Mouse (Mus musculus) lung, postnatal 36 days (tissue): ENCODE data around the gene Nadk.
"Not testable (repeated sequence)": the region's sequence is repeated elsewhere in the genome, so short reads cannot be mapped to it uniquely, and the experiment has no call there.

Source experiments
- DNase-seq: peaks from one replicate; pipeline ENCODE4 v3.0.0; 2022; ENCODE audit warnings: mixed read lengths

The Nadk gene

GRCm38 (mm10) chr4:155570315-155570714 lies 8.1 kb downstream of the Nadk start:
- not testable (repeated sequence) for DNase-seq

- peak; percentile 56 for DNase-seq
Measured at GRCm38 (mm10) chr4:155571442-155571841, 9.3 kb downstream of the Nadk start.

DNA sequence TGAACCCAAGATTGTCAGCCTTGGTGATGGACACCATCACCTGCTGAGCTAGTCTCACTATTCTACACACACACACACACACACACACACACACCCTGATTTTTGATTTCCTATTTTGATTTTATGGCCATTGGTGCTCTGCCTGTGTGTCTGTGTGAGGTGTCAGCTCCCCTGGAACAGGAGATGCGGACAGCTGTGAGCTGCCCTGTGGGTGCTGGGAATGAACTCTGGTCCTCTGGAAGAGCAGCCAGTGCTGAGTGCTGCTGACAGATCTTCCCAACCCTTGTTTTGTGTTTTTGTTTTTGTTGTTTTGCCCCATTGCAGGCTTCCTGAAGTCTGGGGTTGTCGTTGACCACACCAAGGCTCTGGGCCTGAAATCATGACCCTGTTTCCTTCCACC lies 11.0 kb downstream of the Nadk start:
- DNase-seq: no peak

DNA sequence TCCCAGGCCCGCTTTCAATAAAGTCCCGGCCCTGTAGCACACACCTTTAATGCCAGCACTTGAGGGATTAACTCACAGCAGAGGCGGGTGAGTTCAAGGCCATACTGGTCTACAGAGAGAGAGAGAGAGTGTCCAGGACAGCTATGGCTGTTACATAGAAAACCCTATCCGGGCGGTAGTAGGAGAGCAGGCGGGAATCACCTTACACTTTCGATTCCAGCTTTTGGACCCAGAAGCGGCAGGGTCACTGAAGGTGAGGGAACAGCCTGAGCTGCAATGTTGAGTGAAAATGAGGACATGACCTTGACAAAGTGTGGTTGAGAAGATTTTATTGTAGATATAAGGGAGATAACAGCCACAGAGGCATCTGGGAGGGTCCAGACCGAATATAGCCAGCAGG lies 11.7 kb downstream of the Nadk start:
- no peak for DNase-seq

- DNase-seq: peak; percentile 27
Measured at GRCm38 (mm10) chr4:155574931-155575330, 12.8 kb downstream of the Nadk start.

DNA sequence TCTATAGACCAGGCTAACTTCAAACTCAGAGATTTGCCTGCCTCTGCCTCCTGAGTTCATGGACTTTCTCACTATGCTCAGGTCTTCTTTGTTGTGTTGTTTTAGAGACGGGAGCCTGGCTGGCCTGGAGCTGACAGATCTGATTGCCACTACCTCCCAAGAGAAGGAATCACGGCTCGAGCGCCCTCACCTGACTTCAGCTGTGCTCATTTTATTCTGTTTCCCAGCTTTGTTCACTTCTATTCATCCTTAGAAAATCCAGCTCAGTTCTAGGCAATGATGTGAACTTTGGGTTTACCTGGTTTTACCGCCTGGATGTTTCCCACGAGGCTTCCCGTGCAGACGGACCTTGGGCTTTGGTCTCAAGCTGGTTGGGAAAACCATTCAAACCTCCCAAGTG lies 13.3 kb downstream of the Nadk start:
- no peak for DNase-seq

DNA sequence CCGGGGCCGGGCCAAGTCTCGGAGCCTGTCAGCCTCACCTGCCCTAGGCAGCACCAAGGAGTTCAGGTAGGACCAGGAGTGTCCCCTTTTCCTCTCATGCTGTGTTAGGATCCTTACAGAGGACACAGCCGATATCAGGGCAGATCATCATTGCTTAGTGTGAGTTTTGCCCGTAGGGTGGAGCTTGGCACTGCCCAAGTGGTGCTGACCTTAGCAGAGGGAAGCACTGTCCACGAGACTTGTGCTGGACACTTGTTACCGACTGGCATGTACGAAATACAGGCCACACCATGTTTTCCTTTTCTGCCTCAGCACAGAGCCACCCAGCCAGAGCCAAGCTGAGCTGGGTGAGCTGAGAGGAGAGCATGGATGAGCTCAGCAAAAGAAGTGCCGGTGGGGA lies 15.0 kb downstream of the Nadk start:
- DNase-seq: no peak

- DNase-seq: no peak
Measured at GRCm38 (mm10) chr4:155577741-155578140, 15.6 kb downstream of the Nadk start.

DNA sequence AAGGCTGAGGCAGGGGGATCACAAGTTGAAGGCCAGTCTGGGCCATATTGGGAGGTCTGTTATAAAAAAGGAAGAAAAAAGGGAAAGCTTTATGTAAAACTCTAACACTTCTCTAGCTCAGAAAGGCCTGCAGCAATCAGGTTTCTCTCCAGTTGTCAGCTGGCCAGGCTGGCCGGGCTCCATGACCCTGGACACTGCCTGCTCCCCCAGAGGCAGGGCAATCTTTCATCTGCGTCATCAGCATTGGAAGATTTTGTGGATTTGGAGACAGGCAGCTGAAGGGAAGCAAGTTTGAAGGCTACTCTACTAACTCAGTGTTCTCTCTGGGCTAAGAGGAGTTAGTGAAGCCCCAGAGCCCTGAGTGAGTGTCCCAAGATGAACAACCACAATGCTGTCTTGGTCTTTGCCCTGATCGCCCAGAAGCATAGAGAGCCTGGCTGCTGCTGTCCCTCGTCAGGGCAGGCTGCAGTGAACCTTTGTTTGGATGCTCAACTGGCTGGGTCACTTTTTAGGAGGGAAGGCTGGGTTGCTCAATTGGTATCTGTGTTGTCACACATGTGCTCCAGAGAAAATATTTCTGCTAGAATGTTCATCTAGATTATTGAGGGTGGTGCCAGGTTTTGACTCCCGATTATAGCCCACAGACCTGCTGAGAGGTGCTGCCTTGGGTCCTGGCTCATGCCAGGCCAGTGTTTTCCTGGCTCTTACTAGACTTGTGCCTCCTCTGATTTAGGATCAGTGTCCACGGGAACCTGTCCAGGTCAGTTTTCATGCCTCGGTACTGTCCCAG lies 16.4 kb downstream of the Nadk start:
- peak; percentile 62 for DNase-seq

GRCm38 (mm10) chr4:155580420-155580819 lies 18.2 kb downstream of the Nadk start:
- peak; percentile 73 for DNase-seq

DNA sequence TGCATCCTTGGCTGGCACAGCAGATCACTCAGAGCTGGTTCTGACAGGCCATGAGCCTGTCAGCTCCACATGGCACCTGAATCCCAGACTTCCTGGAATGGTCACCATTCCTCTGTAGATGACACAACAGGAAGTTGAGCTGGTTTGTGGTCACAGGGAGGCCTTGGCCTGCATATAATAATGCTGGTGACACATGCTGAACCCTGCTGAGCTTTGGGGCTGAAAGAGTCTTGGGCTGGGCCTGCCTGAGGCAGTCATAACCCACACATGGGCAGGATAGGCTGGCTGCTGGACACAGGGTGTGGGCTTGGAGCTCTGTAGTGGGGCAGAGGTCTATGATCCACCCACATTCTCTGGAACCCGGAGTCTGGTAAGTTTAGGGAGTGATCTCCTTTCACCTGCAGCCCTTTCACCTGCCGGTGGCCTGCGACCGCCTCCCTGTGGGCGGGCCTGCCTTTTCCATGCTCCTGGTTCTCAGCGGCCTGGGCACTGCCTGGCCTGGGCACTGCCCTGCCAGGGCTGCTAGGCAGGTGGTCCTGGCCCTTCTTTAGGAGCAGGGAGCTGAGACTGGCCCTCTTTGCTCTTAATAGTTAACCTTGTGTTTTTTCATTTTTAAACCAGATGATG lies 20.2 kb downstream of the Nadk start:
- peak; percentile 32 for DNase-seq

GRCm38 (mm10) chr4:155589356-155589755 lies 27.2 kb downstream of the Nadk start:
- no peak for DNase-seq

DNA sequence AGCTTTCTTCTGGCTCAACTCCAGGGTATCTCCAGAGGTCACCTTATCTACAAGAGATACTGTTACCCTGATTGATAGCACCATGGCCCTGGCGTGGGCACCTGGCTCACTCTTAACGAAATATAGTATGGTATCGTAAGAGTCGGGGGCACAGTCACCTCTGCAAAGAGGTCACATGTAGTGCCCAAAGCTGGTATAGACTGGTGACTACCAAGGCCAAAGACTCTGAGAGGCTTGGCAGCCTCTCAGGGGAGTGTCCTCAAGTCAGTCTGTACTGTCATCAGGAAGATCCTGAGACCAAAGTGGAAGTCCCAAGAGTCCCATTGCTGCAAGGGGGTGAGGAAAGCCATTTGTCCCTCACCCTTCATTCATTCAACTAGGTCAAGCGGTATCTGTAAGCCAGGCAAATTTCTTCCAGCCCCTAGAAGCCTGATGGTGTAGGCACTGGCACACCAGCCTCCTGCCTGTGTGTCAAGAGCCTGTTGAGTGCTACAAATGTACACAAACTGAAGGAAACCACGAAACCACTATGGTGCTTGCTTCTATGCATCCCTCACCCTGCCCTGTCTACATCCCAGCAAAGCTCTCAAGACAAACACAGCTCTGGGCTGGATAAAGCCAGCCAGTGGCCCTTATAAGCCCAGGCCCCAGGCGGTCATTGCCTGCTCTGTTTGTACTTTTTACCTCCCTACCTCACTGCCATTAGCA lies 29.0 kb downstream of the Nadk start:
- peak; percentile 44 for DNase-seq

DNA sequence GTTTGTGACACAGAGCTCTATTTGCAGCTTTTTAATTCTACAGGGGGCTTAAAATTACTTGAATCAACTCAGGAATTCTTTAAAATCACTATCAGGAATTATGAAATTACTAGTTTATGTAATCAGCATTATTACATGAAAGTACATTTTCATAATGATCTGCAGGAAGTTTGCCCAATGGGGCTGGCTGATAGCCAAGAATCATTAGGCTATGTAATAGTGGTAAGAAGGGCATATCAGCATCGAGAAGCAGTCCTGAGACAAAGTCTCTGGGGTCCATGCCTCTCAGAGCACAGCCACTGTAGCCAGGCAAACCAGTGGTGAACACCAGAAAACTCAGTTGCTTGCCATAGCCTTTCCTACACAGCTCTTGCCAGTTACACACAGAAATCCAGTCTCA lies 31.6 kb downstream of the Nadk start:
- DNase-seq: peak; percentile 54

- peak; percentile 53 for DNase-seq
Measured at GRCm38 (mm10) chr4:155595777-155596176, 33.6 kb downstream of the Nadk start.

- DNase-seq: no peak
Measured at GRCm38 (mm10) chr4:155596606-155597005, 34.4 kb downstream of the Nadk start.

GRCm38 (mm10) chr4:155598536-155598935 lies 36.4 kb downstream of the Nadk start:
- DNase-seq: no peak

- DNase-seq: no peak
Measured at GRCm38 (mm10) chr4:155599901-155600825, 38.0 kb downstream of the Nadk start.

DNA sequence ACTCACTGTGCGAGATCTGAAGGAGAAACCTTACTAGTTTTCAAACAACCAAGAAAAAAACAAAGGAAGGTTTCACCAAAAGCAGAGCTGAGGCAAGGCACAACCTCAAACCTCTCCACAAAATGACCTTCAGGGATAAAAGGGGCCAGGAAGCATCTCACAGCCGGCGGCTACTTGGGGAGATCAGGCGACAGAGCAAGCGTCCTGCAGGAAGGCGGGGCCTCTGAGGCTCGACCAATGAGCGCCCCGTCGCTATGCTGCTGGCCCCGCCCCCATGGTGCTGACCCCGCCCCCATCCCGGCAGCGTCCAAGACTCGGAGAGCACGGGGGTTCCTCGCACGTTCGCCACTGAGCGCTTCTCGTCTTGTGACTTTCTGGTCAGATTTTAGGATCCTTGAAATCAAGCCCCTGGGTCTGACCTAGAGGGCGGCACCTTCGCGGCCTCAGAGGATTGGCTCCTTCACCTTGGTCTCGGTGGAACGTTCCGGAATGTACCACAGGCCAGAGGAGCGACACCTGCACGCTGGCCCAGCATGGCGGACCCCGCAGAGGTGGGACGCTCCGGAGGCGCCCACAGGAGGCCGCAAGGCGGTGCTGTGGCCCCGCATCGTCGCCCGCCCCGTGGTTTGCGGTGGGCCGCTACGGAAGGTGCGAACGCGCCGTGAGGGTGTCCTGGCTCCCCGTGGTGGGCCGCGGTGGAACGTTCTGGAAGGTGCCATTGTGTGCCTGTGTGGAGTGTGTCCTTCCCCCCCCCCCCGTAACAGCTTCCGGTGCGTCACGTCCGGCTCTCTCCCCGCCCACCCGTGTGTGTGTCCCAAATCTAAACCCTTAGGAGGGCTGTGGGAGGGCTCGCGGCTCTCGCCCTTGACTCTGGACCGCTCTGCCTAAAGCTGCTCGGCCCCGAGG lies 39.2 kb downstream of the Nadk start, which contains the start of gene Slc35e2:
Slc35e2 (plus strand) TSS at position 326 of the 906 bp plus-strand sequence.
- peak; percentile 92 for DNase-seq

DNA sequence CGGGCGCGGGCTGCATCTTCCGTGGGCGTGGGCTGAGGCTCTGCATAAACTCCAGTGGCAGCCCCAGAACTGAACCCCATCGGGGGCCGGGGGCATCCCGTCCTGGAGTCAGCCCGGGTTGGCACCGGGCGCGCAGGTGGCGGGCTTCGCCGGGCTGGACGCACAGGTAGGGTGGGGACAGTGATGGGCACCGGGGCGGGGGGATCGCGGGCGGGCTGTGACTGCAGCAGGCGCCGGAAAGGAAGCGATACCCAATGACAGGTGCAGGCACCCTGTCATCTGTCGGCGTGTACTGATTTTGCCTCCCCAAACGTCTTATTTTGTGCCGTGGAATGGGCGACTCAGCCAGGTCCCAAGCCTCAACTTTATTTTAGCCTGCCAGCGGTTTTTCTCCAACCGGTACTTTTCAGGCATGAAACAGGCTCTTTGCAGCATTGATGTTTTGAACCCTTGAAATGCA lies 39.8 kb downstream of the Nadk start:
- peak; percentile 7 for DNase-seq

DNA sequence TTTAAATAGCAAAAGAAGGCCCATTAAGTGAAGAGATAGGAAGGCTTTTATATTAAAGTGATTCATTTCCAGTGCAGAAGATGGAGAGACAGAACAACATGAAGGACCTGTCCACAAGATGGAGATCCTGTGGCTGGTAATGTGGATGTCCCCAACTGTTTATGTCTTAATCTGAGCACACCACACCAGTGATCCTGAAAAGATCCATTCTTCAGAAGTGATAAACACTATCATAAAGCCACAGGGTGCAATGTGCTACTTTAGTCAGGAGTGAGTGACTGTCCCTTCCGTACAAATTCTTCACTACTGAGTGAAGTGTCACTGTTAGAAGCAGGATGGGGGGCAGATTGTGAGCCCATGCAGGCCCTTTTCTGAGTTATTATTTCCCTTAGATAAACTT lies 40.6 kb downstream of the Nadk start:
- DNase-seq: no peak
